Mouse (Mus musculus) embryo, embryonic 10.5 days (tissue): Measurements from ENCODE around the gene Crlf3.
"Not testable (repeated sequence)": the region's sequence is repeated elsewhere in the genome, so short reads cannot be mapped to it uniquely, and the experiment has no call there.

Experiments used
- DNase-seq: peaks from one replicate; pipeline ENCODE4 v3.0.0-alpha.2; 2015; ENCODE audit warnings: low spot score

The Crlf3 gene

GRCm38 (mm10) chr11:80066373-80066772, 14.4 kb downstream of the Crlf3 start:
- not testable (repeated sequence) for DNase-seq

- DNase-seq: no peak
Measured at GRCm38 (mm10) chr11:80062159-80062558, 18.6 kb downstream of the Crlf3 start.

- no peak for DNase-seq
Measured at GRCm38 (mm10) chr11:80056141-80056540, 24.6 kb downstream of the Crlf3 start.

- DNase-seq: no peak
Measured at GRCm38 (mm10) chr11:80054659-80055058, 26.1 kb downstream of the Crlf3 start.

GRCm38 (mm10) chr11:80053171-80053570, 27.6 kb downstream of the Crlf3 start:
- DNase-seq: no peak

- no peak for DNase-seq
Measured at GRCm38 (mm10) chr11:80052456-80052855, 28.3 kb downstream of the Crlf3 start.

GRCm38 (mm10) chr11:80050088-80050487, 30.7 kb downstream of the Crlf3 start:
- DNase-seq: no peak

GRCm38 (mm10) chr11:80046856-80047255, 33.9 kb downstream of the Crlf3 start:
- no peak for DNase-seq

- DNase-seq: no peak
Measured at GRCm38 (mm10) chr11:80043419-80043817, 37.4 kb downstream of the Crlf3 start.

GRCm38 (mm10) chr11:80042615-80043418, 38.0 kb downstream of the Crlf3 start:
- peak; percentile 66 for DNase-seq

GRCm38 (mm10) chr11:80037495-80037894, 43.3 kb downstream of the Crlf3 start:
- no peak for DNase-seq

- DNase-seq: no peak
Measured at GRCm38 (mm10) chr11:80021306-80021705, 59.5 kb downstream of the Crlf3 start.

- DNase-seq: no peak
Measured at GRCm38 (mm10) chr11:80019792-80020191, 61.0 kb downstream of the Crlf3 start.

GRCm38 (mm10) chr11:80016533-80016932, 64.3 kb downstream of the Crlf3 start:
- not testable (repeated sequence) for DNase-seq
